Mouse (Mus musculus) heart, embryonic 16.5 days (tissue): ENCODE measurements around the gene Supt3. TPM values are rescaled to one million over a fixed set of nuclear protein-coding genes. Genes with fewer than 3 reads are reported as not detected.

Experiments used
- ATAC-seq: fragments of 200-750 bp; cut with Nextera tagmentation; replicated peaks from 2 replicates; pipeline ENCODE4 v1.8.0; 2017; ENCODE audit warnings: moderate number of reproducible peaks; ENCODE audit not compliant: insufficient read depth, low FRiP score; ENCODE audit errors: extremely low read depth
- H3K27ac ChIP-seq: fragments of 300-500 bp; sonication (generic); 2 replicates; pipeline ENCODE4 v1.5.1; 2014; ENCODE audit warnings: mild to moderate bottlenecking, low read length, control low read depth, moderate library complexity
- H3K27me3 ChIP-seq: fragments of 300-500 bp; sonication (generic); 2 replicates; pipeline ENCODE4 v1.6.1; 2014; ENCODE audit warnings: low read length, mixed read lengths; ENCODE audit not compliant: control insufficient read depth, insufficient read depth
- H3K36me3 ChIP-seq: fragments of 300-500 bp; sonication (generic); 2 replicates; pipeline ENCODE4 v1.6.1; 2014; ENCODE audit not compliant: control insufficient read depth, insufficient read depth
- H3K4me1 ChIP-seq: fragments of 300-500 bp; sonication (generic); 2 replicates; pipeline ENCODE4 v1.6.1; 2014; ENCODE audit warnings: low read length, mixed read lengths; ENCODE audit not compliant: control insufficient read depth, insufficient read depth
- H3K4me2 ChIP-seq: fragments of 300-500 bp; sonication (generic); 2 replicates; pipeline ENCODE4 v1.6.1; 2014; ENCODE audit warnings: low read depth, mild to moderate bottlenecking, control low read depth, low read length
- H3K4me3 ChIP-seq: fragments of 300-500 bp; sonication (generic); 2 replicates; pipeline ENCODE4 v1.5.1; 2014; ENCODE audit warnings: mild to moderate bottlenecking, control low read depth, low read length
- H3K9ac ChIP-seq: fragments of 300-500 bp; sonication (generic); 2 replicates; pipeline ENCODE4 v1.6.1; 2014; ENCODE audit warnings: low read length, control low read depth
- H3K9me3 ChIP-seq: fragments of 300-500 bp; sonication (generic); replicated peaks from 2 replicates; pipeline ENCODE4 v1.6.1; 2016; ENCODE audit warnings: low read length; ENCODE audit not compliant: control insufficient read depth
- WGBS: fragments of 180-500 bp; shearing (Covaris S2); extraction: QIAGEN DNeasy Blood & Tissue Kit; methylation state at CpG from one replicate; pipeline ENCODE4 v1.1.7; 2014; 5-methylcytosine and 5-hydroxymethylcytosine counted together
- polyA plus RNA-seq: library from polyadenylated mRNA; unstranded; fragments of >200 nt; fragmentation: Nextera tagmentation; extraction: Ambion mirVana; gene quantifications from 2 replicates; pipeline ENCODE4 v1.2.1, GENCODE M21; 2015

The Supt3 gene
- polyA plus RNA-seq, 1 experiment from 2014 or later, result 24.3 TPM

GRCm38 (mm10) chr17:44970255-44970654 lies 193.3 kb downstream of the Supt3 start:
- ATAC-seq, result no peak
- Histone ChIP-seq H3K4me3 (no peak overlapping the region), H3K9me3 (no peaks in the 10 kb centered on the region), H3K36me3 (no peaks in the 10 kb centered on the region), H3K27ac (no peak overlapping the region), H3K4me2 (no peak overlapping the region), H3K27me3 (no peaks in the 10 kb centered on the region), H3K4me1 (peaks cover 9% of the 10 kb centered on the region), H3K9ac (no peak overlapping the region)
- 82% methylated on average over 3 of the region's 3 CpGs for WGBS

- Histone ChIP-seq H3K36me3 (no peaks in the 10 kb centered on the region), H3K27ac (no peak overlapping the region), H3K27me3 (no peaks in the 10 kb centered on the region), H3K4me1 (peaks cover 8% of the 10 kb centered on the region), H3K9ac (no peak overlapping the region), H3K4me2 (no peak overlapping the region), H3K9me3 (no peaks in the 10 kb centered on the region), H3K4me3 (no peak overlapping the region)
- 45% methylated on average over 4 of the region's 4 CpGs for WGBS
- no peak for ATAC-seq
Measured at GRCm38 (mm10) chr17:44973489-44973888, 196.5 kb downstream of the Supt3 start.

DNA sequence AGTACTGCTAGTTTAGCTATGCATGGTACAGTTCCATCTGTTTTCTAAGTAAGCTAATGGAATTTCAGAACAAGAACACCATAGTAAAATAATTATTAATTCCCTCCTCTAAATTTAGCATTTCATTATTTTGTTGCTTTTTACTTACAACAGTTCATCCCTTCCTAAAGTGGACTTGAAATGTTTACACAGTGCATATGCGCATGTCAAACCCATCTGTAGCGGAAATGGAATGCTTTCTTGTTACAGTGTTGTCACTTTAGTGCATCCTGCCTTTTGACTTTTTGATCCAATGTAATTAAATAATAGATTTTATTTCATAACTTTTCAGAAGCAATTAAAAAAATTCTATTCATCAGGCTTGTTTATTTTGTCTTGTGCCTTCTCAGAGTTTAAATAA lies 200.7 kb downstream of the Supt3 start:
- Histone ChIP-seq H3K4me3 (no peak overlapping the region), H3K27ac (no peak overlapping the region), H3K36me3 (no peaks in the 10 kb centered on the region), H3K9ac (no peak overlapping the region), H3K9me3 (no peaks in the 10 kb centered on the region), H3K4me1 (peaks cover 7% of the 10 kb centered on the region; the same call in 1 of the 2 replicates), H3K4me2 (no peak overlapping the region), H3K27me3 (no peaks in the 10 kb centered on the region)
- no peak for ATAC-seq
- 84% methylated on average over 2 of the region's 2 CpGs for WGBS

GRCm38 (mm10) chr17:44987964-44988363 lies 211.0 kb downstream of the Supt3 start:
- H3K4me1 ChIP-seq, result peaks cover 4% of the 10 kb centered on the region; the same call in 1 of the 2 replicates
- no peak overlapping the region for H3K27ac ChIP-seq
- H3K9me3 ChIP-seq, result no peaks in the 10 kb centered on the region
- ATAC-seq, result no peak
- H3K4me3 ChIP-seq, result no peak overlapping the region
- 89% methylated on average over 2 of the region's 2 CpGs for WGBS
- no peaks in the 10 kb centered on the region for H3K36me3 ChIP-seq
- H3K9ac ChIP-seq, result no peak overlapping the region
- H3K4me2 ChIP-seq, result no peak overlapping the region
- no peaks in the 10 kb centered on the region for H3K27me3 ChIP-seq

GRCm38 (mm10) chr17:45003311-45003710 lies 226.4 kb downstream of the Supt3 start:
- Histone ChIP-seq H3K9ac (no peak overlapping the region), H3K27ac (no peak overlapping the region), H3K4me2 (no peak overlapping the region), H3K9me3 (no peaks in the 10 kb centered on the region), H3K36me3 (no peaks in the 10 kb centered on the region), H3K4me1 (no peaks in the 10 kb centered on the region), H3K4me3 (no peak overlapping the region), H3K27me3 (no peaks in the 10 kb centered on the region)
- no peak for ATAC-seq
- 84% methylated on average over 4 of the region's 4 CpGs for WGBS

GRCm38 (mm10) chr17:45004477-45005170 lies 227.7 kb downstream of the Supt3 start:
- H3K27ac ChIP-seq, result no peak overlapping the region
- H3K4me1 ChIP-seq, result peaks cover 5% of the 10 kb centered on the region; the same call in 1 of the 2 replicates
- H3K9ac ChIP-seq, result no peak overlapping the region
- no peaks in the 10 kb centered on the region for H3K36me3 ChIP-seq
- H3K9me3 ChIP-seq, result no peaks in the 10 kb centered on the region
- no peaks in the 10 kb centered on the region for H3K27me3 ChIP-seq
- WGBS, result 73% methylated on average over 13 of the region's 13 CpGs
- H3K4me3 ChIP-seq, result no peak overlapping the region
- no peak overlapping the region for H3K4me2 ChIP-seq
- ATAC-seq, result no peak

- H3K36me3 ChIP-seq, result no peaks in the 10 kb centered on the region
- WGBS, result 69% methylated on average over 1 of the region's 1 CpGs
- H3K4me3 ChIP-seq, result no peak overlapping the region
Measured at GRCm38 (mm10) chr17:45007461-45007860, 230.5 kb downstream of the Supt3 start.

DNA sequence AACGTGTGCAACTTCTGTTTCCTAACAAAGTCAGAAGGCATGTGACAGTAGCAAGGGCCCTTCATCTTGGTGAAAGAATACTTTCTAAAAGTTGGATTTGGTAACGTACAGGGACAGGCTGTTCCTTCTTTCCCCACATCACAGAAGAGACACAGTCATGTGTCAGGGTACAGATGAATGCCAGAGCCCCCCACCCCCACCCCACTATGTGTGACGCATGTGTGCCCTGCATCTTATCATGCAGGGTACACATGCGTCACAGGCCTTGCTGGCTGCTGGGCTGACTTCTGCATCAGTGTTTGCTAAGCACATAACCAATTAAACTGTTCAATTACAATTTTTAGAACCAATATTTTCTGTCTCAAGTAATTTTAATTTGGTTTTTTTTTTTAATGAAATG lies 231.7 kb downstream of the Supt3 start:
- Histone ChIP-seq H3K27ac (no peak overlapping the region), H3K36me3 (no peaks in the 10 kb centered on the region), H3K9ac (no peak overlapping the region), H3K4me2 (no peak overlapping the region), H3K27me3 (no peaks in the 10 kb centered on the region), H3K4me1 (peaks cover 5% of the 10 kb centered on the region; the same call in 1 of the 2 replicates), H3K4me3 (no peak overlapping the region), H3K9me3 (no peaks in the 10 kb centered on the region)
- WGBS, result 38% methylated on average over 4 of the region's 4 CpGs
- ATAC-seq, result no peak

More at GRCm38 (mm10) chr17:45007461-45007860, 230.5 kb downstream of the Supt3 start:
- Histone ChIP-seq H3K4me2 (no peak overlapping the region), H3K4me1 (peaks cover 5% of the 10 kb centered on the region; the same call in 1 of the 2 replicates), H3K27me3 (no peaks in the 10 kb centered on the region), H3K27ac (no peak overlapping the region), H3K9me3 (no peaks in the 10 kb centered on the region), H3K9ac (no peak overlapping the region)
- ATAC-seq, result no peak

DNA sequence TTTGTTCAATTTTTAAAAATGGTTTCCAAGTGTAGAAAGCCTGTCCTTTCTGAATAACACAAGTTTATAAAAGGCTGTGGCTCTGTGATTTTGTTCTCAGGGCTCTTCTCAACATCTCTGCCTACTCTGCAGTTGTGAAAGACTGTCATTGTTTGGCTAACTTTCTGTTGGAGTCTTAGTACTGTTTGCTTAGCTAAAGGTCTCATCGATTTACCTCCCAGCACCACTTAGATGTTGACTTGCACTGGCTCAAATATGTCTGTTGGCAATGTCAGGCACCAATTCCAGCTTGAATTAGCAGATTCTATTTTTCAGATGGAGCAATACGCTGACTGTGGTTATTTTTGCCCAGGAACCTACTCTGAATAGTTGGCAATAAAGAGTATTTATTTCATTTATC lies 233.5 kb downstream of the Supt3 start:
- no peak overlapping the region for H3K4me3 ChIP-seq
- H3K9me3 ChIP-seq, result no peaks in the 10 kb centered on the region
- H3K4me1 ChIP-seq, result peaks cover 5% of the 10 kb centered on the region; the same call in 1 of the 2 replicates
- H3K27me3 ChIP-seq, result no peaks in the 10 kb centered on the region
- no peak overlapping the region for H3K4me2 ChIP-seq
- no peak overlapping the region for H3K9ac ChIP-seq
- WGBS, result 88% methylated on average over 2 of the region's 2 CpGs
- no peak overlapping the region for H3K27ac ChIP-seq
- no peaks in the 10 kb centered on the region for H3K36me3 ChIP-seq
- no peak for ATAC-seq
